Mouse (Mus musculus) adrenal gland (tissue): ENCODE measurements around the gene Gm21541.
"Not testable (repeated sequence)": the region's sequence is repeated elsewhere in the genome, so short reads cannot be mapped to it uniquely, and the experiment has no call there.

Source experiments
- intact Hi-C: fragments of 180-260 bp; cut with DNase I; formaldehyde crosslinking; loops from one replicate; pipeline ENCODE4 v1.15.1; 2025
- long read RNA-seq, 2 experiments: library from polyadenylated mRNA; unstranded; transcript quantifications; one replicate each; pipeline ENCODE4 v2.0.0; 2020; ENCODE audit warnings: borderline replicate concordance in 1 of 2; ENCODE audit not compliant: insufficient replicate concordance in 1 of 2

Gm21541 gene
- long read RNA-seq, experiment 1 = 0 reads
- long read RNA-seq, experiment 2 = 0 reads

DNA sequence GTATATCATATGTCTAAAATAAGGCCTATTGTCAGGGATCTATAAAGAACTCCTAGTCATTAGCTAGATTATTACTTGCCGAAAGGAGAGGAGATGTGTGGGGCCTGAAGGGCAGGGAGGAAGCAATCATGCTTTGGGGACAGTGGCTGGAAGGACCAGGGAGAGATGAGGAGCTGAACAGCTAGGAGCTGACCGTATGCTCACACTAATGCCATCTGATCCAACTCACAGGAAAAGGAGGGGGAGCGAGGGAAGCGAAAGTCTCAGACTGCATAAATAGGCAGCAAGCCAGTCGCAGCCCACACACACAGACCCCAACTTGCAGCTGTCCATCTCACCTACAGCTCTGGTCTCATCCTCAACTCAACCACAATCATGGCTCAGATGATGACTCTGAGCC is at the start of gene Gm21541:
Gm21541 (plus strand) TSS at position 301 of the 400 bp plus-strand sequence.
- intact Hi-C loops = not testable (repeated sequence)

DNA sequence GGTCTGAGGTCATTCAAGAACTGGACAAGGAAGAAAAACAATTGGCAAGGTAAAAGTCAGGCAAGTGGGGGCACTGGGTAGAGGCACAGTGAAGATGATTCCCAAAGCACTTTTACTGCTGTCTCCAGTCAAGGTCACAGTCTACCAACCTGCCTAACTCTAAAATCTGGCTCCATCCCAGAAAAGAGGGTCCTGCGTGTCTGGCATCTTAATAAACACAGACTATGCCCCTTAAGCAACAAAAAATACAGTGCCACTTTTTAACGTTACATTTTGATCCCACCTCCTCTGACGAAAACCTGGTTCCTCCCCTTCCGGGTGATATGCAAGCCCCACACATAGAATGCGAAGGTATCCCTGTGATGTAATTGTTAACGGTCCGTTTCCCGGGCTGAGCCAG is 37.9 kb downstream of the Gm21541 start, which contains the start of gene Gm20878:
Gm20878 (plus strand) TSS at position 301 of the 400 bp plus-strand sequence.
- intact Hi-C loops = not testable (repeated sequence)
